Mouse (Mus musculus) G1E (cell line): Measurements from ENCODE around the gene Yju2. TPM values are rescaled to one million over a fixed set of nuclear protein-coding genes. Genes with fewer than 3 reads are reported as not detected.

ENCODE experiments used
- ATAC-seq: 2 replicates; pipeline ENCODE4 v1.8.0; 2016; ENCODE audit warnings: mild to moderate bottlenecking; ENCODE audit not compliant: insufficient number of reproducible peaks, poor library complexity, low FRiP score, severe bottlenecking; ENCODE audit errors: extremely low read depth
- DNase-seq: peaks from one replicate; pipeline ENCODE4 v3.0.0; 2012; ENCODE audit warnings: low spot score
- H3K27me3 ChIP-seq: 2 replicates; pipeline ENCODE4 v1.6.1; 2012; ENCODE audit warnings: mild to moderate bottlenecking, low read length, inconsistent platforms; ENCODE audit not compliant: insufficient read depth
- H3K36me3 ChIP-seq: replicated peaks from 2 replicates; pipeline ENCODE3; 2012; ENCODE audit warnings: mild to moderate bottlenecking, inconsistent platforms
- H3K4me1 ChIP-seq: 2 replicates; pipeline ENCODE4 v1.6.1; 2012; ENCODE audit warnings: low read depth, low read length, inconsistent platforms, mixed read lengths; ENCODE audit not compliant: insufficient read depth
- H3K4me3 ChIP-seq: 2 replicates; pipeline ENCODE4 v1.5.1; 2012; ENCODE audit warnings: low read depth, mild to moderate bottlenecking, inconsistent platforms, low read length, moderate library complexity, mixed read lengths
- H3K9me3 ChIP-seq: replicated peaks from 2 replicates; pipeline ENCODE4 v1.6.1; 2012; ENCODE audit warnings: inconsistent platforms
- CTCF ChIP-seq: IDR thresholded peaks from 2 replicates; pipeline ENCODE4 v1.5.1; 2012; ENCODE audit warnings: low read depth, low read length, inconsistent platforms, mixed read lengths
- GATA1 ChIP-seq: IDR thresholded peaks from 2 replicates; pipeline ENCODE4 v1.6.1; 2012; ENCODE audit warnings: borderline replicate concordance, low read length, inconsistent platforms, mixed read lengths
- GATA2 ChIP-seq: IDR thresholded peaks from 2 replicates; pipeline ENCODE4 v1.6.1; 2012; ENCODE audit warnings: low read depth, low read length, inconsistent platforms, borderline replicate concordance
- POLR2AphosphoS5 ChIP-seq: IDR thresholded peaks from 2 replicates; pipeline ENCODE4 v1.6.1; 2012; ENCODE audit warnings: low read depth, low read length, inconsistent platforms; ENCODE audit not compliant: insufficient replicate concordance
- TAL1 ChIP-seq: conservative IDR thresholded peaks from 2 replicates; pipeline ENCODE4 v1.6.1; 2012; ENCODE audit warnings: low read depth, low read length, inconsistent platforms, mixed read lengths
- polyA plus RNA-seq: library from polyadenylated mRNA; stranded (reverse); fragments of >175 nt; gene quantifications from 2 replicates; pipeline ENCODE4 v1.2.3, GENCODE M21; 2012
- total RNA-seq, 2 experiments: library from RNA; stranded (forward) in 1 of 2; stranded (reverse) in 1 of 2; fragments of 200-1000 nt in 1 of 2; fragments of >200 nt in 1 of 2; fragmentation: Nextera tagmentation in 1 of 2; gene quantifications; 2 replicates each; pipeline ENCODE4 v1.2.3; 2014 to 2017

Yju2 gene
- total and polyA plus RNA-seq, 3 experiments = 12.6 to 27.8 (median 16.7) TPM

DNA sequence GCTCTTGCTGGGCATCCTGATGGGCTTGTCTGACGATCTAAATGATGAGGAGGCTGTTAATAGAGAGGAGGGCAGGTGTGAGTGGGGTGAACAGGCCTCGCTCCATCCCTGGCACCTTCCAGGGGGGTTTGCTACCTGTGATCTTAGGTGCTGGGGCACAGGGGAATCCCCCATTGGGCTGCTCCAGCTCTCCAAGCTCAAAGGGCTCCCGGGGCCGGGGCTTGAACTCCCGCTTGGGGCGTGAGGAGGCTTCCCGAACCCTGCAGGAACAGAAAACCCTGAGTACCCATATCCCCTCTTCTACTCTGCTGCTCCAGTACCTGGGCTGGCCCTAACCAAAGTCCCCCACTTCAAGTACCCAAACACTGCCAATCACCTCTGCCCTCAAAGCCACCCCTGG lies 58.9 kb downstream of the Yju2 start:
- Histone ChIP-seq H3K27me3 (no peaks in the 10 kb centered on the region), H3K36me3 (peaks cover 92% of the 10 kb centered on the region), H3K4me1 (peaks cover 32% of the 10 kb centered on the region), H3K4me3 (no peak overlapping the region), H3K9me3 (no peaks in the 10 kb centered on the region)
- no peak for ATAC-seq
- TF ChIP-seq POLR2AphosphoS5 = no peak
- no peak for TF ChIP-seq GATA2
- TF ChIP-seq TAL1 = no peak
- TF ChIP-seq CTCF = no peak
- no peak for TF ChIP-seq GATA1
- no peak for DNase-seq

Other genes starting within 250 kb of the Yju2 start
- gene Pot1b, start 246.5 kb upstream of the Yju2 start, total RNA-seq (2014; fragmentation: Nextera tagmentation) = 18.4 and 24.8 TPM in 2 replicates
- gene Pot1b, start 246.5 kb upstream of the Yju2 start, total RNA-seq (2017) = 13.1 and 14.0 TPM in 2 replicates
- 0.45 and 0.67 TPM in 2 replicates for gene Pot1b, start 246.5 kb upstream of the Yju2 start, polyA plus RNA-seq
- gene Adgre4, start 209.1 kb upstream of the Yju2 start, total RNA-seq (2014; fragmentation: Nextera tagmentation) = 0.53 and 2.1 TPM in 2 replicates
- 0.70 and 1.1 TPM in 2 replicates for gene Adgre4, start 209.1 kb upstream of the Yju2 start, total RNA-seq (2017)
- gene Adgre4, start 209.1 kb upstream of the Yju2 start, polyA plus RNA-seq = 0.02 TPM in 1 of 2 replicates, not detected in the other
- gene Zfp119a, start 80.2 kb upstream of the Yju2 start, total RNA-seq (2014; fragmentation: Nextera tagmentation) = 7.7 and 10.0 TPM in 2 replicates
- gene Zfp119a, start 80.2 kb upstream of the Yju2 start, total RNA-seq (2017) = 8.4 TPM in 2 replicates
- gene Zfp119a, start 80.2 kb upstream of the Yju2 start, polyA plus RNA-seq = 0.09 and 0.26 TPM in 2 replicates
- 14.7 and 21.5 TPM in 2 replicates for gene Zfp959, start 67.0 kb upstream of the Yju2 start, total RNA-seq (2014; fragmentation: Nextera tagmentation)
- gene Zfp959, start 67.0 kb upstream of the Yju2 start, total RNA-seq (2017) = 17.8 and 19.9 TPM in 2 replicates
- 1.2 and 1.3 TPM in 2 replicates for gene Zfp959, start 67.0 kb upstream of the Yju2 start, polyA plus RNA-seq
- 2.2 and 4.2 TPM in 2 replicates for gene Zfp119b, start 9.6 kb upstream of the Yju2 start, total RNA-seq (2014; fragmentation: Nextera tagmentation)
- gene Zfp119b, start 9.6 kb upstream of the Yju2 start, total RNA-seq (2017) = 7.8 and 10.0 TPM in 2 replicates
- gene Zfp119b, start 9.6 kb upstream of the Yju2 start, polyA plus RNA-seq = 0.22 and 0.39 TPM in 2 replicates
- gene Ebi3, start 6.5 kb upstream of the Yju2 start, total RNA-seq (2014; fragmentation: Nextera tagmentation) = 0.63 and 0.98 TPM in 2 replicates
- gene Ebi3, start 6.5 kb upstream of the Yju2 start, total RNA-seq (2017) = 1.6 and 2.0 TPM in 2 replicates
- gene Ebi3, start 6.5 kb upstream of the Yju2 start, polyA plus RNA-seq = 2.5 and 2.6 TPM in 2 replicates
- gene Shd, start 11.4 kb downstream of the Yju2 start, total RNA-seq (2014; fragmentation: Nextera tagmentation) = not detected in 2 replicates
- gene Shd, start 11.4 kb downstream of the Yju2 start, total RNA-seq (2017) = 0.58 TPM in 1 of 2 replicates, not detected in the other
- 0.33 and 0.59 TPM in 2 replicates for gene Shd, start 11.4 kb downstream of the Yju2 start, polyA plus RNA-seq
- gene Fsd1, start 27.4 kb downstream of the Yju2 start, total RNA-seq (2014; fragmentation: Nextera tagmentation) = not detected in 2 replicates
- gene Fsd1, start 27.4 kb downstream of the Yju2 start, total RNA-seq (2017) = 0.27 TPM in 1 of 2 replicates, not detected in the other
- gene Fsd1, start 27.4 kb downstream of the Yju2 start, polyA plus RNA-seq = not detected in 2 replicates
- gene Stap2, start 46.5 kb downstream of the Yju2 start, total RNA-seq (2014; fragmentation: Nextera tagmentation) = not detected in 2 replicates
- gene Stap2, start 46.5 kb downstream of the Yju2 start, total RNA-seq (2017) = 0.27 and 0.29 TPM in 2 replicates
- gene Stap2, start 46.5 kb downstream of the Yju2 start, polyA plus RNA-seq = not detected in 2 replicates
- 11.2 and 25.4 TPM in 2 replicates for gene Mpnd, start 46.6 kb downstream of the Yju2 start, total RNA-seq (2014; fragmentation: Nextera tagmentation)
- 39.1 and 43.9 TPM in 2 replicates for gene Mpnd, start 46.6 kb downstream of the Yju2 start, total RNA-seq (2017)
- 46.2 and 48.5 TPM in 2 replicates for gene Mpnd, start 46.6 kb downstream of the Yju2 start, polyA plus RNA-seq
- 21.6 and 24.3 TPM in 2 replicates for gene Sh3gl1, start 77.5 kb downstream of the Yju2 start, total RNA-seq (2014; fragmentation: Nextera tagmentation)
- gene Sh3gl1, start 77.5 kb downstream of the Yju2 start, total RNA-seq (2017) = 28.5 and 30.1 TPM in 2 replicates
- 64.2 and 74.6 TPM in 2 replicates for gene Sh3gl1, start 77.5 kb downstream of the Yju2 start, polyA plus RNA-seq
- 31.2 and 32.9 TPM in 2 replicates for gene Chaf1a, start 81.3 kb downstream of the Yju2 start, total RNA-seq (2014; fragmentation: Nextera tagmentation)
- 29.0 and 31.3 TPM in 2 replicates for gene Chaf1a, start 81.3 kb downstream of the Yju2 start, total RNA-seq (2017)
- gene Chaf1a, start 81.3 kb downstream of the Yju2 start, polyA plus RNA-seq = 84.1 and 143 TPM in 2 replicates
- 9.0 and 9.3 TPM in 2 replicates for gene Ubxn6, start 115.9 kb downstream of the Yju2 start, total RNA-seq (2014; fragmentation: Nextera tagmentation)
- 17.1 and 19.1 TPM in 2 replicates for gene Ubxn6, start 115.9 kb downstream of the Yju2 start, total RNA-seq (2017)
- gene Ubxn6, start 115.9 kb downstream of the Yju2 start, polyA plus RNA-seq = 21.2 and 21.4 TPM in 2 replicates
- 31.1 and 37.6 TPM in 2 replicates for gene Hdgfl2, start 120.5 kb downstream of the Yju2 start, total RNA-seq (2014; fragmentation: Nextera tagmentation)
- 73.3 and 76.0 TPM in 2 replicates for gene Hdgfl2, start 120.5 kb downstream of the Yju2 start, total RNA-seq (2017)
- 174 and 201 TPM in 2 replicates for gene Hdgfl2, start 120.5 kb downstream of the Yju2 start, polyA plus RNA-seq
- gene Plin4, start 150.7 kb downstream of the Yju2 start, total RNA-seq (2014; fragmentation: Nextera tagmentation) = not detected in 2 replicates
- 0.05 and 0.06 TPM in 2 replicates for gene Plin4, start 150.7 kb downstream of the Yju2 start, total RNA-seq (2017)
- not detected in 2 replicates for gene Plin4, start 150.7 kb downstream of the Yju2 start, polyA plus RNA-seq
- not detected in 2 replicates for gene Plin5, start 158.5 kb downstream of the Yju2 start, total RNA-seq (2014; fragmentation: Nextera tagmentation)
- gene Plin5, start 158.5 kb downstream of the Yju2 start, total RNA-seq (2017) = 0.06 TPM in 1 of 2 replicates, not detected in the other
- gene Plin5, start 158.5 kb downstream of the Yju2 start, polyA plus RNA-seq = not detected in 2 replicates
- gene Lrg1, start 162.9 kb downstream of the Yju2 start, total RNA-seq (2014; fragmentation: Nextera tagmentation) = not detected in 2 replicates
- gene Lrg1, start 162.9 kb downstream of the Yju2 start, total RNA-seq (2017) = not detected in 2 replicates
- 0.04 TPM in 1 of 2 replicates, not detected in the other for gene Lrg1, start 162.9 kb downstream of the Yju2 start, polyA plus RNA-seq
- gene Sema6b, start 181.2 kb downstream of the Yju2 start, total RNA-seq (2014; fragmentation: Nextera tagmentation) = 2.7 and 4.0 TPM in 2 replicates
- 3.4 and 3.6 TPM in 2 replicates for gene Sema6b, start 181.2 kb downstream of the Yju2 start, total RNA-seq (2017)
- 14.1 and 16.1 TPM in 2 replicates for gene Sema6b, start 181.2 kb downstream of the Yju2 start, polyA plus RNA-seq
- gene Tnfaip8l1, start 203.4 kb downstream of the Yju2 start, total RNA-seq (2014; fragmentation: Nextera tagmentation) = 2.0 and 2.1 TPM in 2 replicates
- gene Tnfaip8l1, start 203.4 kb downstream of the Yju2 start, total RNA-seq (2017) = 2.8 and 3.2 TPM in 2 replicates
- 1.0 and 1.1 TPM in 2 replicates for gene Tnfaip8l1, start 203.4 kb downstream of the Yju2 start, polyA plus RNA-seq
- gene Mydgf, start 224.8 kb downstream of the Yju2 start, total RNA-seq (2014; fragmentation: Nextera tagmentation) = 19.9 and 22.0 TPM in 2 replicates
- gene Mydgf, start 224.8 kb downstream of the Yju2 start, total RNA-seq (2017) = 32.3 and 36.2 TPM in 2 replicates
- 27.3 and 36.6 TPM in 2 replicates for gene Mydgf, start 224.8 kb downstream of the Yju2 start, polyA plus RNA-seq